Mouse (Mus musculus) forebrain, embryonic 14.5 days (tissue): ENCODE measurements around the gene Zcchc4. TPM values are rescaled to one million over a fixed set of nuclear protein-coding genes. Genes with fewer than 3 reads are reported as not detected.

Source experiments
- ATAC-seq: fragments of 200-750 bp; cut with Nextera tagmentation; 2 replicates; pipeline ENCODE4 v1.8.0; 2017; ENCODE audit warnings: mild to moderate bottlenecking, moderate library complexity
- DNase-seq: peaks from one replicate; pipeline ENCODE4 v3.0.0-alpha.2; 2015; ENCODE audit warnings: low spot score
- H3K27ac ChIP-seq: fragments of 300-500 bp; sonication (generic); 2 replicates; pipeline ENCODE4 v1.5.1; 2014; ENCODE audit warnings: low read depth, mild to moderate bottlenecking, control low read depth, low read length, moderate library complexity
- H3K27me3 ChIP-seq: fragments of 300-500 bp; sonication (generic); replicated peaks from 2 replicates; pipeline ENCODE4 v1.6.1; 2014; ENCODE audit warnings: low read length, control low read depth, mixed read lengths; ENCODE audit not compliant: control insufficient read depth, insufficient read depth
- H3K36me3 ChIP-seq: fragments of 300-500 bp; sonication (generic); 2 replicates; pipeline ENCODE4 v1.6.1; 2014; ENCODE audit warnings: low read length, control low read depth; ENCODE audit not compliant: control insufficient read depth, insufficient read depth
- H3K4me1 ChIP-seq: fragments of 300-500 bp; sonication (generic); 2 replicates; pipeline ENCODE4 v1.6.1; 2014; ENCODE audit warnings: antibody characterized with exemption, low read length, control low read depth; ENCODE audit not compliant: control insufficient read depth, insufficient read depth
- H3K4me2 ChIP-seq: fragments of 300-500 bp; sonication (generic); 2 replicates; pipeline ENCODE4 v1.6.1; 2014; ENCODE audit warnings: mild to moderate bottlenecking, control low read depth, low read length
- H3K4me3 ChIP-seq: fragments of 300-500 bp; sonication (generic); 2 replicates; pipeline ENCODE4 v1.5.1; 2014; ENCODE audit warnings: low read depth, low read length, control low read depth
- H3K9ac ChIP-seq: fragments of 300-500 bp; sonication (generic); 2 replicates; pipeline ENCODE4 v1.6.1; 2014; ENCODE audit warnings: mild to moderate bottlenecking, low read length, control low read depth, moderate library complexity
- H3K9me3 ChIP-seq: fragments of 300-500 bp; sonication (generic); replicated peaks from 2 replicates; pipeline ENCODE4 v1.6.1; 2016; ENCODE audit warnings: low read length, control low read depth, mixed read lengths; ENCODE audit not compliant: control insufficient read depth
- WGBS: fragments of 180-500 bp; shearing (Covaris S2); extraction: QIAGEN DNeasy Blood & Tissue Kit; methylation state at CpG from one replicate; pipeline ENCODE4 v1.1.7; 2014; 5-methylcytosine and 5-hydroxymethylcytosine counted together
- polyA plus RNA-seq: library from polyadenylated mRNA; unstranded; fragments of >200 nt; fragmentation: Nextera tagmentation; extraction: Ambion mirVana; gene quantifications from 2 replicates; pipeline ENCODE4 v1.2.1, GENCODE M21; 2014

Gene Zcchc4
- polyA plus RNA-seq, 1 experiment from 2014 or later: 9.8 TPM

DNA sequence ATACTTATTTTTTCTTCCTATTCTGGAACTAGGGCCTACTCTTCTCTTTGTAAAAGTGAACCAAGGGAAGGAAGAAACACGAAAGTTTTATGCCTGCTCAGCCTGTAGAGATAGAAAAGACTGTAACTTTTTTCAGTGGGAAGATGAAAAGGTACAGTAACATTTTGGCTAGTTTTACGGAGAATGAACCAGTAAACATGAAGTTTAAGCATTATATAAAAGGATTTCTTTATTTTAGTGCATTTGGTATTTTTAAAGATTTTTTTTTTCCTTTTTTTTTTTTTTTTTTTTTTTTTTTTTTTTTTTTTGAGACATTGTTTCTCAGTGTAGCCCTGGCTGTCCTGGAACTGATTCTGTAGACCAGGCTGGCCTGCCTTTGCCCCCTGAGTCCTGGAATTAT, 8.7 kb downstream of the Zcchc4 start:
- WGBS: 79% methylated on average over 2 of the region's 2 CpGs
- peak overlapping the region; percentile 63; the same call in 1 of the 2 replicates for H3K4me3 ChIP-seq
- no peaks in the 10 kb centered on the region for H3K27me3 ChIP-seq
- H3K27ac ChIP-seq: no peak overlapping the region
- H3K4me2 ChIP-seq: peak overlapping the region; percentile 67
- peaks cover 15% of the 10 kb centered on the region; the same call in 1 of the 2 replicates for H3K36me3 ChIP-seq
- DNase-seq: no peak
- H3K9me3 ChIP-seq: no peaks in the 10 kb centered on the region
- H3K9ac ChIP-seq: no peak overlapping the region
- no peaks in the 10 kb centered on the region for H3K4me1 ChIP-seq
- no peak for ATAC-seq

DNA sequence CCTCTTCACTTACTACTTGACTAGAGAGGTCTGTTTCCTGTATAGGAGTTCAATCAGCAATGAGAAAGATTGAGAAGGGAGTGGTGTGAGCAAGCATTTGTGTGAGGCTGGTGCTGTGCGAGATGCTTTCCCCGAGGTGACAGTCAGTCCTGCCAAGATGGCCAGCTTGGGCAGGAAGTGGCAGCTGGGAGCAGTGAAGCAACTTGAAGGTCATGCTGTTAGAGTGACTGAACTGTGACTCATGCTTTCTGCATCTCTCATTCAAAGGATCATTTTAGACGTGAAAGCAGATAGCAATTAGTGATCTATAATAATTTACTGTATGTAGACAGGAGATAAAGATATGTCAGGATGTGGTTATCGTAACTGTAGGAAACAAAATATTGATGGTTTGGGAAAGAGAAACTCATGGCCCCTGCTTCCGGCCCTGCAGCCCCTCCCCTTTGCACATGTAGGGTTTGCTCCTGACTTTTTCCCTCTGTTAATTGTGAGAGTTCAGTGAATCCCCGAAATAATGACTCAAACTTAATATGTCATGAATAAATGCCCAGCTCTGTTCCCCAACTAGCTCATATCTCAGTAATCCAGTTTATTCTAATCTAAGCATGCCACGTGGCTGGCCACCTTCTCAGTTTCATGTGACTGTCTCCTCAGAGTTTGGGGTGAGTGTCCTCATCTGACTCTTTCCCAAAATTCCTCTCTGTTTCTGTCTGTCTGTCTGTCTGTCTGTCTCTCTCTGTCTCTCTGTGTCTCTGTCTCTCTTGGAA, 11.5 kb downstream of the Zcchc4 start:
- no peak for ATAC-seq
- 86% methylated on average over 7 of the region's 7 CpGs for WGBS

DNA sequence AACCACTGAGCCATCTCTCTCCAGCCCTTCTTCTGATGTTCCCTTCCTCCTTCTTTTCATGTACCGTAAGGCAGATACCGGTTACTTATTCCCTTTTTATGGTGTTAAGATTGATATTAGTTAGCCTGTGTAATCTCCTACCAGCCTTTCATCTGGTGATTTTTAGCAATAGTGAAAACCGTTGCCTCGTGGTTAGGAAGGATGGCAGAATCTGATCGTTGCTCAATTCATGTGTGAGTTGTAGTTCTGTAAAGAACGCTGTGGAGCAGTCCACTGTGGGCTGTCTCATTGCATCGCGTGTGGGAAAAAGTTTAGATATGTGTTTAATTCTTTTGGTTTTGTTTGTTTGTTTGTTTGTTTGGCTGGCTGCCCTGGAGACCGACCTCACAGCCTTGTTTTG, 18.0 kb downstream of the Zcchc4 start:
- DNase-seq: no peak
- 95% methylated on average over 9 of the region's 9 CpGs for WGBS
- no peak for ATAC-seq

More for the DNA sequence above, 11.5 kb downstream of the Zcchc4 start:
- Histone ChIP-seq H3K27me3 (no peaks in the 10 kb centered on the region), H3K4me1 (no peaks in the 10 kb centered on the region), H3K9ac (no peak overlapping the region), H3K36me3 (peaks cover 15% of the 10 kb centered on the region; the same call in 1 of the 2 replicates), H3K9me3 (no peaks in the 10 kb centered on the region), H3K4me3 (no peak overlapping the region), H3K4me2 (no peak overlapping the region), H3K27ac (no peak overlapping the region)
- no peak for DNase-seq

DNA sequence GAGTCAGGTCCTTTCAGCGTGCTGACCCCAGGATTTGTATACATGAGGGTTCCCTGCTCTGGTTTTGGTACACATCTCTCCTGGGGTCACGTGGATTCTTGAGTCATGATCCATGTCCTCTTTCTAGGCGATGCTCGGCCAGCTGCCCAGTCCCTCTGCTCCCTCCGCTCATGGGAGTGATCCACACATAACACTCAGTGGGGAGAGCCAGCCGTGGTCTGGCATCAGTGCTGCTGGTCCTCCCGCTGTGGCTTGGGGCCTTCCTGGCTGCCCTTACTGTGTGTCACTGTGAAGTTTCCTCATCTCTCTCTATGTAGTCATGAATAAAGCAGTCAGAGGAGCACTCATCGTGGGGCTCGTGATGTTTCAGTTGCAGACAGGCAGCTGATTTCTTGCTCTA, 18.9 kb downstream of the Zcchc4 start:
- Histone ChIP-seq H3K27ac (no peak overlapping the region), H3K4me1 (no peaks in the 10 kb centered on the region), H3K9me3 (no peaks in the 10 kb centered on the region), H3K4me3 (no peak overlapping the region), H3K9ac (no peak overlapping the region), H3K4me2 (no peak overlapping the region), H3K36me3 (peaks cover 27% of the 10 kb centered on the region), H3K27me3 (no peaks in the 10 kb centered on the region)
- no peak for ATAC-seq
- 96% methylated on average over 9 of the region's 9 CpGs for WGBS
- no peak for DNase-seq

More for the DNA sequence above, 18.0 kb downstream of the Zcchc4 start:
- peaks cover 26% of the 10 kb centered on the region for H3K36me3 ChIP-seq
- no peaks in the 10 kb centered on the region for H3K9me3 ChIP-seq
- H3K4me2 ChIP-seq: no peak overlapping the region
- no peak overlapping the region for H3K4me3 ChIP-seq
- H3K27ac ChIP-seq: no peak overlapping the region
- H3K4me1 ChIP-seq: no peaks in the 10 kb centered on the region
- H3K9ac ChIP-seq: no peak overlapping the region
- H3K27me3 ChIP-seq: no peaks in the 10 kb centered on the region

DNA sequence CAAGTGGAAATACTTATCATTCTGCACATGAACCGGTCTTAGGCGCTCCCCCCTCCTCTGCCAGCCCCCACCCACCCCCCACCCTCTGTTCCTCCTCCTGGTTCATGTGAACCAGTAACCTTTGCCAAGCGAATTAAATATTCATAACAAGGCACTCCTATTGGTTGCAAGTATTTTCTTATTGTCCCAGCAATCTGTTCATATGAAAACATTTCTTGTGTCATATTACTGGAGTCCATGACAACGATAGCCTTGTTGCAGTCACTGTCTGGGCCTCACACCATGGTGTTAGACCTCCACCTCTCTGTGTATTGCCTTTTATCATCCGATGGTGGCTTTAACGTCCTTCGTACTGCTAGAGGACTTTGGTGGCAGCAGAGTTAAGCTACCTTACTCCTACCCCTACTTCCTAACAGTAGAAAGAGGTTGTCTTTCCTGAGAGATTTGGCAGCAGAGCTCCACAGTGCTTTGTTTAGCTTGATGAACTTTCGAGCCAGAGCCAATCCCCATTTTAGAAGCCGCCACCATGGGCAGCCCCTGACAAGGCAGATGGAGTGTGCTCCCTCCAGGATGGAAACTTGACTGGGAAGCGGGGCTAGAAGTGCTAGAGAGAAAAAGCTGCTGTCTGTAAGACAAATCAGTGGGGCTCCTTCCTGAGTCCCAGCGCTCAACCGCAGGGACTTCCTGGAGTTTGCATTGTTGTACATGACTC, 24.2 kb downstream of the Zcchc4 start:
- no peaks in the 10 kb centered on the region for H3K9me3 ChIP-seq
- no peak overlapping the region for H3K9ac ChIP-seq
- DNase-seq (peak; percentile 4), ATAC-seq (no peak)
- peaks cover 28% of the 10 kb centered on the region for H3K36me3 ChIP-seq
- no peak overlapping the region for H3K4me2 ChIP-seq
- 89% methylated on average over 12 of the region's 12 CpGs for WGBS
- H3K4me3 ChIP-seq: no peak overlapping the region
- H3K27ac ChIP-seq: no peak overlapping the region
- H3K27me3 ChIP-seq: no peaks in the 10 kb centered on the region
- H3K4me1 ChIP-seq: no peaks in the 10 kb centered on the region

DNA sequence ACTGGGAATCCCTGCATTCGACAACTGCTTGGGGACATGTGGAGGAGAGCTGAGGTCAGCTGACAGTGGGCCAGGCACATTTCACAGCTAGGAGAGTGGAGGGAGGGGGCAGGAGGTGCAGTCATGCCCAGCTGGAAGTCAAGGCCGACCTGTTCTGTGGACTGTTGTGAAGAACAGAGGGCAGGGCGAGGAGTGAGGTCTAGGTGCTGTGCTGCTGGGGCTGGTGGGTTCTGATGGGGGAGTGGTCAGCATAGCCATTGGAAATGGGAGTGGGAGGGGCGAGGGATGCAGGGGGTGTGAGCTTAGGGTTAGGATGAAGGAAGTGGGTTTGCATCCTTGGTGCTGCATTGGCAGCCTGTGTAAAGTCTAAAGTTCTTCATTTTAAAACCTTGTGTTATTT, 30.6 kb downstream of the Zcchc4 start:
- Histone ChIP-seq H3K36me3 (peaks cover 18% of the 10 kb centered on the region), H3K27me3 (no peaks in the 10 kb centered on the region), H3K27ac (no peak overlapping the region), H3K4me1 (no peaks in the 10 kb centered on the region), H3K9me3 (no peaks in the 10 kb centered on the region), H3K4me2 (no peak overlapping the region), H3K4me3 (no peak overlapping the region), H3K9ac (no peak overlapping the region)
- WGBS: 74% methylated on average over 4 of the region's 4 CpGs
- ATAC-seq (no peak), DNase-seq (no peak)

DNA sequence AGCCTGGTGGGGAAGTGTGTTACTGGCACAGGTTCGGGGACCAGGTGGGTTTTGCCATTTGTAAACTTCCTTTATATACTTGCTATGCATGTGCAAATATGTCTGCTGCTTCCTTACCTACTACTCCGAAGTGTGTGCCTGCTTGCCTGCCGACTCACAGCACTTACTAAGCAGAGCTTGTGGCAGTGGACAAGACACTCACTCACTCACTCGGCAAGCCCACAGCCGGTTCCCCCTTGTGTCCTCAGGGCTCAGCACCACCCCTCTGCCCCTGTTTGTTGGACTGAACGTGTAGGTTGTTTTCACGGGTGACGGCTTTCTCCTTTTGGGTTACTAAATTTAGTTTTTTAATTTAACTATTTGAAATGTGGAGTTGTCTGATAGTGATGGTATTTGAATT, 31.1 kb downstream of the Zcchc4 start:
- H3K9me3 ChIP-seq: no peaks in the 10 kb centered on the region
- DNase-seq: no peak
- WGBS: 87% methylated on average over 8 of the region's 8 CpGs

DNA sequence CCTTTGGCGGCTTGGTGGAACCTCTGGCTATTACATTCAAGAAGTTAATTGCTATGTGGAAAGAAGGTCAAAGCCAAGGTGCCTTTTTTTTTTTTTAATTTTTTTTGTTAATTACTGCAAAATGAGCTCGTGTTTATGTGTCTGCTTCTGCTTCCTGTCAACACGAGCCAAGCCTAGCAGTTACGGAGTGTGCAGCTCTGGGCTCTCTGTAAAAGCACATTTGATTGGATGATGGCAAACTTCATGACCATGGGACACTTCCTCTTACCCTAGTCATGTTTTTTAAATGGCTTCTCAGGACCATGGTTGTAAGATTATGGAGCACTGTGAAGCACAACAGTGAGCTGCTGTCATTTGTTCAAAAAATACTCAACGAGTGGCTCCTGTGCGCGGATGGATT, 31.8 kb downstream of the Zcchc4 start:
- Histone ChIP-seq H3K9ac (no peak overlapping the region), H3K27me3 (no peaks in the 10 kb centered on the region), H3K9me3 (no peaks in the 10 kb centered on the region), H3K4me3 (no peak overlapping the region), H3K36me3 (peaks cover 18% of the 10 kb centered on the region), H3K27ac (no peak overlapping the region), H3K4me1 (no peaks in the 10 kb centered on the region), H3K4me2 (no peak overlapping the region)
- 88% methylated on average over 7 of the region's 7 CpGs for WGBS
- ATAC-seq: no peak
- DNase-seq: no peak

More for the DNA sequence above, 31.1 kb downstream of the Zcchc4 start:
- no peak for ATAC-seq
- Histone ChIP-seq H3K36me3 (peaks cover 18% of the 10 kb centered on the region), H3K4me3 (no peak overlapping the region), H3K9ac (no peak overlapping the region), H3K4me1 (no peaks in the 10 kb centered on the region), H3K27ac (no peak overlapping the region), H3K27me3 (no peaks in the 10 kb centered on the region), H3K4me2 (no peak overlapping the region)

DNA sequence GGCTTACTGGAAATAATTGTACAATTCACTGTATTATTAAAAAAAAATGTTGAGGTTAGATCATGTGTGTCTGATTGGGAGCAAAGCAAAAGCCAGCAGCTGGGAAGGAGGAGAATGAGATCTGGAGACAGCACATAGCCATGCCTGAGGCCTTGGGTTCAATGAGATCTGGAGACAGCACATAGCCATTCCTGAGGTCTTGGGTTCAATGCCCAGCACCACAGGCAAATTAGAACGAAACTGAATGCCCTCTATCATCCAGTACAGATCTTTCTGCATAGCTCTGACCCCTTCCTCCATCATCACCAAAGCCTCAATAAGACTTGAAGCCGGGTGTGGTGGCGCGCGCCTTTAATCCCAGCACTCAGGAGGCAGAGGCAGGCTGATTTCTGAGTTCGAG, 35.2 kb downstream of the Zcchc4 start:
- 98% methylated on average over 6 of the region's 6 CpGs for WGBS

More for the DNA sequence above, 35.2 kb downstream of the Zcchc4 start:
- H3K9ac ChIP-seq: no peak overlapping the region
- DNase-seq: no peak
- no peak for ATAC-seq
- H3K4me1 ChIP-seq: no peaks in the 10 kb centered on the region
- no peaks in the 10 kb centered on the region for H3K9me3 ChIP-seq
- H3K27ac ChIP-seq: no peak overlapping the region
- no peaks in the 10 kb centered on the region for H3K27me3 ChIP-seq
- no peak overlapping the region for H3K4me2 ChIP-seq
- H3K4me3 ChIP-seq: no peak overlapping the region
- peaks cover 16% of the 10 kb centered on the region for H3K36me3 ChIP-seq
